Mouse (Mus musculus) kidney, adult 9 months (tissue): Measurements from ENCODE around the gene Eif2d.
A peak's percentile ranks its signal among the peaks of the same experiment; 100 is the strongest.

Experiments used
- DNase-seq: peaks from one replicate; pipeline ENCODE4 v3.0.0; 2022

Eif2d gene

GRCm38 (mm10) chr1:131153018-131153629, at the start of gene Eif2d:
Eif2d (plus strand) TSS chr1:131153181.
- DNase-seq, result peak; percentile 90

GRCm38 (mm10) chr1:131103776-131104424, 49.1 kb upstream of the Eif2d start:
- no peak for DNase-seq

GRCm38 (mm10) chr1:131107575-131108308, 45.2 kb upstream of the Eif2d start:
- peak; percentile 48 for DNase-seq

GRCm38 (mm10) chr1:131110525-131111106, 42.4 kb upstream of the Eif2d start:
- DNase-seq, result peak; percentile 33

GRCm38 (mm10) chr1:131112576-131112975, 40.4 kb upstream of the Eif2d start:
- peak; percentile 85 for DNase-seq

- peak; percentile 69 for DNase-seq
Observed at GRCm38 (mm10) chr1:131115932-131116331, 37.0 kb upstream of the Eif2d start.

DNA sequence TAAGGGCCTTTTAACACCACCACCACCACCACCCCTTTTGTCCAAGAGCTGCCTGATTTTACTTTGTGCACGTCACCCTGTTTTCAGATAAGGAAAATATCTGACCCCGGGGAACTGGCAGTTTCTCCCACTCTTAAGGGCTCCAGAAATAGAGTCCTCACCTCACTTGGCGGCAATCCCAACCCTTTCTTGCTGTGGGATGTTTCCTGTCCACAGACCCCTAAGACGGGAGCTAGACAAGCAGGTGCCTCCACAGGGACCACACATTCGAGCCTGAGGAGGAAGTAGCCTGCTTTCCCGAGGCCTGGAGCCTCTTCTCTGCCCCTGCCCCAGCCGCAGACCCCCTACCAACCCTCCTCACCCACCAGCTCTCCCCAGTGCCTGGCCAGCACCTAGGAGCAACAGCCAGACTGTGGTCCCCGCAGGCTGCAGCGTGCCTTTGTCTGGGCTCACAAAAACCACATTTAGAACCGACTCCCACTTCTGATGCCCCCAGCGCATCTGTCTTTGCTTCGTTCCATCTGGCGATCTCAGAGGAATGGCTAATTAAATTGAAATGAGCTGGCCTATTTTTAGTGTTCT, 36.5 kb upstream of the Eif2d start:
- no peak for DNase-seq

DNA sequence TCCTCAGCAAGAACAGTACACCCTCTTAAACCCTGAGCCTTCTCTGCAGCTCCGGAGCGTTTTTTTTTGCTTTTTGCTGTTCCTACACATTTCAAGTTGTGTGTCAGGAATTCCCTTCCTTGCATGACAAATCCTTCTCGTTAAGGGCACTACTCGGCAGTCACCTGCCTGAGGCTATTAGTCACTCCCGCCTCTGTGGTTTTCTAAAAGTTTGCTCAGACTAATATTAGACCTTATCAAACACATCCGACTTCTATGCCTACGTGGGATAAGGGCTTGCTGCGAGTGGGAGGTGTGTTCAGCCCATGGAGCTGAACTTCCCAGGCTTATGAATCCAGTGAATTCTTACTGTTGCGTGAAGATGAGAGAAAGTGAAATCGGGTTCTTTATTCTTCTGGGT, 34.5 kb upstream of the Eif2d start:
- no peak for DNase-seq

DNA sequence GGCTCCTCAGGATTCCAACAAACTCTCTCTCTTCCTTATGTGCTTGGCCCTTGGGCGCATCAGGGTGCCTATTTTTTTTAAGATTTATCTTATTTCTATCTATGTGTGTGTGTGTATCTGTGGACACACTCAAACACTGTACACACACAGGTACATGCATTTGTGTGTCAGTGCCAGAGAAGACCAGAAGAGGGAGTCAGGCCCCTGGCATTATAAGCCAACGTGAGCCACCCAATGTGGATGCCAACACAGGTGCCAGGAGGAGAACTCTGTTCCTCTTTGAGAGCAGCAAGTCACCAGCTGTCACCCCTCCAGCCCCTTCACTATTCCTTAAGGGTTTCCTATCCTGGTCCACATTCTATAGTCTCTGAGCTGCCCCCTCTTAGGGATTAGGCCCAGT, 34.0 kb upstream of the Eif2d start:
- DNase-seq, result peak; percentile 63

DNA sequence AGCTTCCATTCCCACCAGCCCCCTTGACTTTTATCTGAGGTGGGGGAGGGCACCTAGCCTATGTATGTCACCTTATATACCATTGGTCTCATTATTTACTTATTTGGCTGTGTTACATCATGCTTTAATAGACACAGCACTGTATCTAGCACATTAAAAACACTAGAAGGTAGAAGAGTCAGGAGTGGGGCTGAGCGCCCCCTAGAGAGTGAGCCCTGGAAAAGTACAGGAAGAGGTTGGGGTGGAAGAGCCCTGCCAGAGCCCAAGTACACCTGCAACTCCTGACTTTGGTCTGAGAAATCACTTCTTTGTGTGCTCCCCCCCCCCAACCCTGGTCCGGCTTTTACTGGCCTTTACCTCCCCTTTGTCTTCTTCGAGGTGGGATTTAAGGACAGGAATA, 31.0 kb upstream of the Eif2d start:
- peak; percentile 35 for DNase-seq

DNA sequence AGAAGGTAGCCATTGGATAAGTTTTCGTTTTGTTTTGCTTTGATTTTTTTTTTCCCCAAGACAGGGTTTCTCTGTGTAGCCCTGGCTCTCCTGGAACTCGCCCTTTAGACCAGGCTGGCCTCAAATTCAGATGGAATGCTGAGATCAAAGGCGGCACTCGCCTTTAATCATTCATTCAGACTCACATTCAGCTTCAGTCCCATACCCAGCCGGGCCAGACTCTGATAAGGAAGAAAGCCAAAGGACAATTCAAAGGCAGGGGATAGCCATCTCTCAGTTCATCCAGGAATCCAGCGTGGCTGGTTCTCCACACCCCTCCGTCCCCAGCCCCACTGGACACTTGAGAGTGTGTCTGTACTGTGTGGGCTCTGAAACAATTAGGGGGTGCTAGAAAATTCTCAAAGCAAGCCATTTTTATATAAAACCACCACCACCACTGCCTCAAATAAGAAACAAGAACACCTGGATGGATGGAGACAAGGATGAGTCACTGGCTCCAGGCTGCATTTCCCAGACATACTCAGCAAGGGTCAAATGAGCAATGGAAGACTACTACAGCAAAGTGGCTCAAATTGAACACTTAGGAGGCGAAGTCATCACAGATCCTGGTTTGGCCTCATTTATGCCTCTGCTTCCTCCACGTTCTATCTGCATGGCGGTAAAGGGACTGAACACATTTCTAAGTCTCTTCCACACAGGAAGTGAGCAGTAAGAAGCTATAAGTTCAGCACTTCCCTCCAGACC, 29.3 kb upstream of the Eif2d start:
- DNase-seq, result no peak

GRCm38 (mm10) chr1:131125987-131126744, 26.8 kb upstream of the Eif2d start:
- DNase-seq, result no peak

- no peak for DNase-seq
Observed at GRCm38 (mm10) chr1:131134231-131134630, 18.8 kb upstream of the Eif2d start.

DNA sequence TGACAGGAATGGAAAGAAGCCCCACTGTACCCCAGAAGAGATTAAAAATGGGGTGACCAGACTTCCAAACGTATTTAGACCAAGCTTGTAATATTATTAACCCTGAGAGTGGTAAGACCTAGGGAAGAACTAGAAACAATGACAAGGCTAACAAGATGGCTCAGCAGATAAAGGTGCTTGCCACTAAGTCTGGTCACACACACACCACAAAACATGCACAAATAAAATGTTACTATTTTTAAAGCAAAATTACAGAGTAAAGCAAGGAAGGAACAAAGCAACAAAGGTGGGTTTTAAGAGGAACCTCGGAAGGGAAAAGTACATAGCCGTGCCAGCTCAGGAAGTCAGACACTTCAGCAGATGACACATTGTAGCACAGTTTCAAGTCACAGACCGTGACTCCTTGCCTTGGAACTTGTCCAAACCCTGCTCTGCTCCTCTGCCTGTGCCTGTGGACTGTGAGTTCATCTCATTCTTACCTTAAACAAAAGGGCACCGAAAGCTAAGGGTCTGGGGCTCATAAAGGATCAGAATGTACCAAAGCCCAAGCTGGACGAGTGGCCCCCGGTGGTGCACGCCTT, 17.9 kb upstream of the Eif2d start:
- DNase-seq, result peak; percentile 68

DNA sequence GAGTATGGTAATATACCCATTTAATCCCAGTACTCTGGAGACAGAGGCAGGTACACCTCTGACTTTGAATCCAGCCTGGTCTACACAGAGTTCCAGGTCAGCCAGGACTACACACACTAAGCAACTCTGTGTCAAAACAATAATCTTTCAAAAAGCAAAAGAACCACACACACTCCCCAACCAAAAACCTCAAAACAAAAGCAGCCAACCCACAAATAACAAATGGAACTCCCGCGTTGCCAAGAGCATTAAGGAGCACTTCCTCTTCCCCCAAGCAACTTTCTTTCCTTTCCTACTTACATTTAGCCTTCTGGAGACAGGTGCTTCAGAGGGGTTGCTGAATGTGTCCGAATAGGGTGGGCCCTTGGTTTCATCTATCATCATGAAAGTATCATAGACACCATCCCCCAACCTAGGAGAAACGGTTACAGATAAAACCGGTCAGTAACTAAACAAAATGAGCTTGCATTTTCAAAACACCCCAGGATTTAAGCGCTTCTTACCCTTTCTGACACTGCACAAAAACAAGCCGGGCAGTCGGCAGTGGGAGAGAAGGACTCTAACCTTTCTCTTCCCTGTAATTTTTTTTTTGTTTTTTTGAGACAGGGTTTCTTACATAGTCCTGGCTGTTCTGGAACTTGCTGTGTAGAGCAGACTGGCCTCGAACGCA, 16.9 kb upstream of the Eif2d start:
- no peak for DNase-seq

GRCm38 (mm10) chr1:131137111-131137510, 15.9 kb upstream of the Eif2d start:
- no peak for DNase-seq

DNA sequence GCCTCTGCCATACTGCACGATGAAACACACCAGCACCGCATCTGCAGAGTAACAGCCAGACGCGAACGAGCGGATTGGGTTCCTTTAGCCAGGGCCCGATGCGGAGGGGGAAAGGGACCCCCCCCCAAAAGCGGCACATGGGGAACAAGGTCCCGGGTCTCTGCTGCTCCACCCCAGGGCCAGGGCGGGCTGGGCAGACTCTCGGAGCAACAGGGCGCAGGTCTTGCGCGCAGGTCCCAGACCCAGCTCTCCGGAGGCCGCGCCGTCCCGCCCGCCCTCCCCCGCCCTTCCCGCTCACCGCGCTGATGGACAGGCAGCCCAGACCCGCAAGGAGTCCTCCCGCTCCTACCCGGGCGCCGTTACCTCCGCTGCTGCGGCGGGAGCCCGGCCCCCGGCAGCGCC, 15.3 kb upstream of the Eif2d start:
- no peak for DNase-seq

- peak; percentile 89 for DNase-seq
Observed at GRCm38 (mm10) chr1:131138191-131139016, 14.6 kb upstream of the Eif2d start, which contains the start of gene Dyrk3. Dyrk3 (minus strand) TSS chr1:131138340.
